Mouse (Mus musculus) embryonic facial prominence, embryonic 12.5 days (tissue): ENCODE measurements at regions not wholly inside any gene's neighbourhood (a gene's known extent, or its start where the extent isn't known, plus 50 kb on each side); places are given as distances from the start of the nearest gene placed in this dataset.

Experiments used
- ATAC-seq: fragments of 200-750 bp; cut with Nextera tagmentation; 2 replicates; pipeline ENCODE4 v1.8.0; 2017; ENCODE audit not compliant: insufficient number of reproducible peaks, insufficient read depth, low FRiP score, low TSS enrichment
- H3K27ac ChIP-seq: fragments of 300-500 bp; sonication (generic); 2 replicates; pipeline ENCODE4 v1.5.1; 2016; ENCODE audit warnings: mild to moderate bottlenecking
- H3K27me3 ChIP-seq: fragments of 300-500 bp; sonication (generic); 2 replicates; pipeline ENCODE4 v1.6.1; 2016; ENCODE audit warnings: mild to moderate bottlenecking, moderate library complexity
- H3K36me3 ChIP-seq: fragments of 300-500 bp; sonication (generic); 2 replicates; pipeline ENCODE4 v1.6.1; 2016; ENCODE audit warnings: mild to moderate bottlenecking
- H3K4me1 ChIP-seq: fragments of 300-500 bp; sonication (generic); 2 replicates; pipeline ENCODE4 v1.6.1; 2016
- H3K4me2 ChIP-seq: fragments of 300-500 bp; sonication (generic); replicated peaks from 2 replicates; pipeline ENCODE4 v1.6.1; 2016; ENCODE audit warnings: mild to moderate bottlenecking, moderate library complexity
- H3K4me3 ChIP-seq: fragments of 300-500 bp; sonication (generic); 2 replicates; pipeline ENCODE4 v1.5.1; 2016; ENCODE audit warnings: mild to moderate bottlenecking
- H3K9ac ChIP-seq: fragments of 300-500 bp; sonication (generic); 2 replicates; pipeline ENCODE4 v1.6.1; 2016; ENCODE audit warnings: mild to moderate bottlenecking, moderate library complexity
- H3K9me3 ChIP-seq: fragments of 300-500 bp; sonication (generic); 2 replicates; pipeline ENCODE4 v1.6.1; 2016; ENCODE audit warnings: mild to moderate bottlenecking, moderate library complexity
- WGBS: fragments of 180-500 bp; shearing (Covaris S2); methylation state at CpG from one replicate; pipeline ENCODE4 v1.1.7; 2016; 5-methylcytosine and 5-hydroxymethylcytosine counted together

- 67% methylated on average over 1 of the region's 1 CpGs for WGBS
- H3K9me3 ChIP-seq, result no peaks in the 10 kb centered on the region
- no peak for ATAC-seq
- no peaks in the 10 kb centered on the region for H3K4me1 ChIP-seq
- H3K36me3 ChIP-seq, result no peaks in the 10 kb centered on the region
- no peak overlapping the region for H3K4me3 ChIP-seq
- no peaks in the 10 kb centered on the region for H3K27me3 ChIP-seq
- no peak overlapping the region for H3K9ac ChIP-seq
- no peak overlapping the region for H3K4me2 ChIP-seq
- H3K27ac ChIP-seq, result no peak overlapping the region
Measured at GRCm38 (mm10) chr17:7656503-7656902, 170.6 kb downstream of the Fndc1 start.

DNA sequence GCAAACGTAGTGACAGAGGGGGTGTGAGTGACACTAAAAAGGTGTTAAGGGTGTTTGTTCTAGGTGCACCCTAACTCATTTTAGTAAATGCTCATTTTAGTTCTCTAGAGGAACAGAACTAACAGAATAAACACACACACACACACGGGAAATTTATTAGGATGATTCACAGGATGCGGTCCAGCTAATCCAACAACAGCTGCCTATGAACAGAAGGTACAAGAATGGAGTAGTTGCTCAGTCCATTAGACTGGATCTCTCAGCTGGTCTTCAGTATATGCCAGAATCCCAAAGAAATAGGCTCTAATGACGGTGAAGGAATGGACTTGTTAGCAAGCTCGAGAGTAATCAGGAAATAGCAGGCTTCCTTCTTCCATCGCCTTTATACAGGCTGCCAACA is 171.1 kb downstream of the Fndc1 start:
- ATAC-seq, result no peak
- no peaks in the 10 kb centered on the region for H3K36me3 ChIP-seq
- WGBS, result 91% methylated on average over 6 of the region's 6 CpGs

GRCm38 (mm10) chr17:7654064-7654564 is 173.0 kb downstream of the Fndc1 start:
- ATAC-seq, result no peak
- 54% methylated on average over 7 of the region's 7 CpGs for WGBS
- Histone ChIP-seq H3K9me3 (no peaks in the 10 kb centered on the region), H3K36me3 (no peaks in the 10 kb centered on the region), H3K27ac (no peak overlapping the region), H3K9ac (no peak overlapping the region), H3K27me3 (no peaks in the 10 kb centered on the region), H3K4me2 (no peak overlapping the region), H3K4me1 (no peaks in the 10 kb centered on the region), H3K4me3 (no peak overlapping the region)

More for the DNA sequence above, 171.1 kb downstream of the Fndc1 start:
- H3K4me2 ChIP-seq, result no peak overlapping the region
- H3K9ac ChIP-seq, result no peak overlapping the region
- no peaks in the 10 kb centered on the region for H3K27me3 ChIP-seq
- H3K27ac ChIP-seq, result no peak overlapping the region
- no peaks in the 10 kb centered on the region for H3K9me3 ChIP-seq
- no peak overlapping the region for H3K4me3 ChIP-seq
- no peaks in the 10 kb centered on the region for H3K4me1 ChIP-seq

DNA sequence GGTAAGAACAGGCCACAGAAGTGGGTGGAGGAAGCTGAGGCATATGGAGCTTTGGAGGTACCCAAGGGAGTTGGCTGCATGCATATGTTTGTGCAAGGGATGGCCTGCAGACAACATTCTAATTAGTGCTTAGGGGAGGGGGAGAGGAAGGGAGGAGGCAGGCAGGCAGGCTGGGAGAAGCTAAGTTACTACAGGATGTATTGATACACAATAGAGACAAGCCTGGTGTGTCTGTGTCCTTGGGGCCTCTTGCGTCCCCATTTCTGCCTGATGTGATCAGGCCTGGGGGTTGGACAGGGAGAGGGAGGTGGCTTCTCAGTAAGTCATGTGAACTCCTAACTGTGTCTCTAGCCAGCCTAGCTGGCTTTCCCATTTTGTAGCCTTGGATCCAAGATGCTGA is 175.1 kb downstream of the Fndc1 start:
- H3K9ac ChIP-seq, result no peak overlapping the region
- H3K4me1 ChIP-seq, result no peaks in the 10 kb centered on the region
- no peaks in the 10 kb centered on the region for H3K36me3 ChIP-seq
- H3K4me2 ChIP-seq, result no peak overlapping the region
- 82% methylated on average over 1 of the region's 1 CpGs for WGBS
- H3K9me3 ChIP-seq, result no peaks in the 10 kb centered on the region
- ATAC-seq, result no peak
- no peak overlapping the region for H3K4me3 ChIP-seq
- no peak overlapping the region for H3K27ac ChIP-seq
- no peaks in the 10 kb centered on the region for H3K27me3 ChIP-seq

GRCm38 (mm10) chr17:7650417-7650816 is 176.7 kb downstream of the Fndc1 start:
- no peaks in the 10 kb centered on the region for H3K4me1 ChIP-seq
- WGBS, result 86% methylated on average over 4 of the region's 4 CpGs
- no peak overlapping the region for H3K4me2 ChIP-seq
- no peak overlapping the region for H3K4me3 ChIP-seq
- no peaks in the 10 kb centered on the region for H3K9me3 ChIP-seq
- H3K9ac ChIP-seq, result no peak overlapping the region
- no peaks in the 10 kb centered on the region for H3K27me3 ChIP-seq
- ATAC-seq, result no peak
- H3K27ac ChIP-seq, result no peak overlapping the region
- H3K36me3 ChIP-seq, result no peaks in the 10 kb centered on the region

DNA sequence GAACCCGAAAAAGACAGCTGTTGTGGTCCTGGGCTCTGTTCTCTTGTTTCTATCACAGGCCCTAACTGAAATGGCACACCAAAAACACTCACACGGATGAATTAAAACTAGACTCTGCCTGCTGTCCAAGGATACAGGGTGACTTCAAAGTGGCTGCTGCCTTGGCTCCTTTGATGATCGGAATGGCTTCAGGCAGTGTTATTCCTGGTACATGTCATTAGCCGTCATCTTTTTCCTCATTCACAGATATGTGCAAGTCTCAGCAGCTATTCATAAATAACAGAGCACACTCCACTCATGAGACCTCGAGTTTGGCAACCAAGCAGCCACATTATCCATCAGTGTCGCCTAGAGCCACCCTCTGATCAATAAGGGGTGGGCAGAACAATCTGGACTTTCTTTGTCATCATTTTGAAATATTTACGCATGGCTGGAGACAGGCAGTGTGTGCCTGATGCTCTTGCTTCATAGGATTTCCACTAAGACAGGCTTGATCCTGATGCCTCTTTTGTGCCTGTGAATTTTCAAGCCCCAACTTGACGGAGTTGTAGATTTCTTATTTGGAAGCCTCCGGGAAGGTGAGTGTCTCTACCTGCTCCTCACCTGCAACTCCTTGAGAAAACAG is 182.1 kb downstream of the Fndc1 start:
- ATAC-seq, result no peak
- Histone ChIP-seq H3K9ac (no peak overlapping the region), H3K27ac (no peak overlapping the region), H3K36me3 (no peaks in the 10 kb centered on the region), H3K27me3 (no peaks in the 10 kb centered on the region), H3K4me1 (peaks cover 11% of the 10 kb centered on the region; the same call in 1 of the 2 replicates), H3K9me3 (no peaks in the 10 kb centered on the region), H3K4me3 (no peak overlapping the region), H3K4me2 (no peak overlapping the region)
- 63% methylated on average over 9 of the region's 9 CpGs for WGBS

DNA sequence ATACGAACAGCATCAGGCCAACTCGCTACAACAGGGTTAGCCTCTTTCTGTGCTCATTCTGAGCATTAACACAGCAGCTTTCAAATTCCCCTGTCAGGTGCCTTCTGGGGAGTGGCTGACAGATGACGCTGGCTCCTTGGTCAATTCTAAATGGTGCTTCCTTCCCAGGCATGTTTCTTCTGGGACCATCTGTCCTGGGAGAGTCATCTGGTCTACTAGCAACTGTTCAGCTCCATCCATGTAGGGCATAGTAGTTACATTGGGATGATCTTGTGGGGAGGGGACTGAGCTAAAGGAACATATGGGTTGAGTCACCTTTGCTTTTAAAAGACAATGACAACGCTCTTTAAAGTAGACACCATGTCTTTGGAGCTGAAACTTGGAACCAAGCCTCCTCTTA is 183.5 kb downstream of the Fndc1 start:
- Histone ChIP-seq H3K27me3 (no peaks in the 10 kb centered on the region), H3K4me2 (no peak overlapping the region), H3K36me3 (no peaks in the 10 kb centered on the region), H3K4me1 (peaks cover 11% of the 10 kb centered on the region; the same call in 1 of the 2 replicates), H3K27ac (no peak overlapping the region), H3K9ac (no peak overlapping the region), H3K9me3 (no peaks in the 10 kb centered on the region), H3K4me3 (no peak overlapping the region)
- whole genome bisulfite sequencing, result 86% methylated on average over 4 of the region's 4 CpGs
- ATAC-seq, result no peak

- H3K9ac ChIP-seq, result no peak overlapping the region
- H3K4me1 ChIP-seq, result peaks cover 11% of the 10 kb centered on the region; the same call in 1 of the 2 replicates
- peak; percentile 74; the same call in 1 of the 2 replicates for ATAC-seq
- no peak overlapping the region for H3K4me2 ChIP-seq
- no peak overlapping the region for H3K4me3 ChIP-seq
- H3K9me3 ChIP-seq, result no peaks in the 10 kb centered on the region
- peak overlapping the region; percentile 36; the same call in 1 of the 2 replicates for H3K27ac ChIP-seq
- WGBS, result 37% methylated on average over 3 of the region's 3 CpGs
- H3K36me3 ChIP-seq, result no peaks in the 10 kb centered on the region
- no peaks in the 10 kb centered on the region for H3K27me3 ChIP-seq
Measured at GRCm38 (mm10) chr17:7642442-7642887, 184.6 kb downstream of the Fndc1 start.

DNA sequence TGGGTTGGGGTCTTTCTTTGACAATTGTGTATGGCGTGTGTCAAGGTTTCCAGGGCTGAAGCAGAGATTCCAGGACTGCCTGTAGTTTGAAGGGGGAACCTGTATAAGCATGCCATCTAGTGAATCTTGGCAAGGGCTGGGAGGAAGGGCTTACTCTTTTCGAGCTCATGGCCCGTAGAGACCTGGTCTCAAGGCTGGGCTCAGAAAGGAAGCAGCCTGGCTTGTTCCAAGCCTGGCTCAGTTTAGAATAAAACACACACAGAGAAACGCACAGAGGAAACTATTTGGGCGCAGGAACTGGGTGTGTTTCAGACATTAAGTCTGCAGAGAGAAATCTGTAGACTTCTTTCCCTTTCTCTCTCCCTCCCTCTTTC is 192.8 kb downstream of the Fndc1 start:
- no peak for ATAC-seq
- Histone ChIP-seq H3K4me2 (no peak overlapping the region), H3K36me3 (no peaks in the 10 kb centered on the region), H3K27ac (no peak overlapping the region), H3K4me3 (no peak overlapping the region), H3K9ac (no peak overlapping the region), H3K27me3 (no peaks in the 10 kb centered on the region), H3K9me3 (no peaks in the 10 kb centered on the region), H3K4me1 (no peaks in the 10 kb centered on the region)
- whole genome bisulfite sequencing, result 56% methylated on average over 5 of the region's 5 CpGs

DNA sequence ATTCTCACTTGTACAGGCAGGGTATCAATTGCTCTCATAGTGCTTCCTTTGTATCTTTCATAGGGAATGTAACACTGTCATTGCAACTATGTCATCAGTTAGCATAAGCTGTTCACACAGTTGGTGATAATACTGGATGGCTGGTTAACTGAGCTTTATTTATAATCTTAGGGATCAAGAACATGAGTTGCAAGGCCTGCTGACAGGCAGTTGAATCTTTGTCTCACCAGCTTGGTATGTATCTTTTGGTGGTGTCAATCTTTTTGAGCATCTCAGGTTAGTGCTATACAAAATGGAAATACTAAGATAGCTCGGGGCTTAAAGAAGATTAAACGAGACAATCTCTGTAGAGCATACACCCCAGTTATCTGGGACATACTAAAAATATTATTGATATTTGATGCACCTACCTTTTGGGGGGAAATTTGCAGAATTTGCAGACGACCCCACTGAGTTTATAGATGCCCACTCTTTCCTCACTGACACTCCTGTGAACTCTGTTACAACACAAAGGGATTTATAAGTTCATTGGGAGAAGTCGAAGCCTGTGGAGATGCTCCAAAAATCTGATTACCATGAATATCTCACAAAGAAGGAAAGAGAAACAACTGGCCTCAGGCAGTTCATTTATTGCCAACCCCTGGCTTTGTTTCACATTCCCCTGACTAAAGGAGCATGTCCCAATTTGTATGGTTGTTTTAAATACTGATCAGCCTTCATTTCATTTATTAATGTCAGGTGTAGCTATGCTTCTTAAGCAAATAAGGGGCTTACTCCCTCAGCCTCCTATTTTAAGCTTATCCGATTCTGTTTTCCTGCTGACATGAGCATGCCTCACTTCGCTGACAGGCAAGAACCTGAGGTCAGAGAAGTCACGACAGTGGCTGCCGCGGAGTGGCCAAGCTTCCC is 193.5 kb downstream of the Fndc1 start:
- Histone ChIP-seq H3K27me3 (no peaks in the 10 kb centered on the region), H3K9ac (no peak overlapping the region), H3K4me1 (no peaks in the 10 kb centered on the region), H3K9me3 (no peaks in the 10 kb centered on the region), H3K4me2 (no peak overlapping the region), H3K4me3 (no peak overlapping the region), H3K27ac (no peak overlapping the region), H3K36me3 (no peaks in the 10 kb centered on the region)
- ATAC-seq, result no peak
- 49% methylated on average over 9 of the region's 9 CpGs for WGBS

DNA sequence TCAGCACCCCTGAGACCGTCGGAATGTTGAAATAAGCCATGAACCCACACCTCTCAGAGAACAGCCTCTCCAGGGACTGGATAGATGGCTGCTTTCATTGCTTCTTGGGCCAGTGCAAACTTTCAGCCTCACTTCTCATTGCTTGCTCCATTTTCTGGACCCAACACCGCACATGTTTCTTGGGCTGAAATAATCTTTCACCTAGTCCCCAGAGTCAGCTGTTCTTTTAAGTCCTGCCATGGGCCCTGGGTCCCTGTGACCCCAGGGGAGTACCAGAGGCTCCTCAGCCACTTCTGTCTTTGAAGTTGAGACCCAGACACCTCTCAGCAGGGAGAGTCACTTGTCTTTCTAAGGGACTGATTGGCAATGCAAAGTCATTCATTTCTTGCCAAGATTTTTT is 201.4 kb downstream of the Fndc1 start:
- Histone ChIP-seq H3K9ac (no peak overlapping the region), H3K4me3 (no peak overlapping the region), H3K4me2 (no peak overlapping the region), H3K9me3 (no peaks in the 10 kb centered on the region), H3K27ac (no peak overlapping the region), H3K27me3 (no peaks in the 10 kb centered on the region), H3K36me3 (no peaks in the 10 kb centered on the region), H3K4me1 (no peaks in the 10 kb centered on the region)
- WGBS, result 84% methylated on average over 3 of the region's 3 CpGs
- no peak for ATAC-seq

DNA sequence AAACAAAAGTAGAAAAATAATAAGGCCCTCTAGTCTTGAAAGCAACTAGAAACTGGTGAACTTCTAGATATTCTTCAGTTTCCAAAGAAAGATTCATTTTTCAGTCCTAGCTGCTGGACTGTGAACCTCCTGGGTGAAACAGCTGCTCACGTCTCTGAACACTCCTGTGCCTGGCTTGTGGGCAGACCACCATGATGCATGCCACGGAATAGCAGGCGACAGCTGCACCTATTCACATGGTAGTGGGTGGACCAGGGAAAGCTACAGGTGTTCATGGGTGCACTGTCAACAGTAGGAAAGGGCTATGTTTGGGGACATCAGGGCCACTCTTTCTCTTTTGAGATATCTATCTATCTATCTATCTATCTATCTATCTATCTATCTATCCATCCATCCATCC is 203.7 kb downstream of the Fndc1 start:
- H3K4me3 ChIP-seq, result no peak overlapping the region
- H3K4me2 ChIP-seq, result no peak overlapping the region
- H3K36me3 ChIP-seq, result no peaks in the 10 kb centered on the region
- no peak for ATAC-seq
- H3K9ac ChIP-seq, result no peak overlapping the region
- 81% methylated on average over 3 of the region's 3 CpGs for WGBS
- H3K9me3 ChIP-seq, result no peaks in the 10 kb centered on the region
- H3K4me1 ChIP-seq, result no peaks in the 10 kb centered on the region
- H3K27me3 ChIP-seq, result no peaks in the 10 kb centered on the region
- H3K27ac ChIP-seq, result no peak overlapping the region
